In genomic region chr11:32835022-32835421, GRCm38 (mm10) we compare ENCODE assay signal across 35 mouse cellular contexts. TPM values are rescaled to one million over a fixed set of nuclear protein-coding genes. Genes with fewer than 3 reads are reported as not detected.
A peak's percentile ranks its signal among the peaks of the same experiment; 100 is the strongest.
DNase-seq lines count a peak whose midpoint lies in the region; ATAC-seq and TF ChIP-seq lines count a peak whose summit lies in the region.
"Had no signal": no experiment of that assay in that cellular context is flagged by ENCODE, and none has a peak within 500 bp of the region (broad histone marks: within the 10 kb centered on the region; RNA-seq: fewer than 3 reads in every experiment).

No protein-coding gene starts in this region.

- 0 out of 2 replicates have a peak overlapping the region, but pooled peaks have one; percentile 21 for H3K4me2 ChIP-seq in kidney, embryonic 15.5 days
- H3K4me2 ChIP-seq in limb, embryonic 11.5 days (ENCODE audit: low read depth, severe bottlenecking) = peak overlapping the region; percentile 16; the same call in 1 of the 2 replicates
- H3K4me2 ChIP-seq: embryonic facial prominence, embryonic 12.5 days; heart, embryonic 15.5 days; liver, embryonic 13.5 days had no signal

- no peaks in the 10 kb centered on the region for H3K27me3 ChIP-seq in kidney, embryonic 15.5 days
- no peaks in the 10 kb centered on the region; the same call in 1 of the 2 replicates for H3K27me3 ChIP-seq in ES-Bruce4 (ENCODE audit: control insufficient read depth, insufficient read depth, low read length, poor library complexity, severe bottlenecking)
- H3K27me3 ChIP-seq in limb, embryonic 11.5 days (ENCODE audit: control insufficient read depth, insufficient read depth, low read length) = no peaks in the 10 kb centered on the region
- H3K27me3 ChIP-seq: embryonic facial prominence, embryonic 12.5 days; liver, embryonic 13.5 days had no signal

- TF ChIP-seq POLR2A in ES-Bruce4 (IDR thresholded peaks at IDR 0.05; ENCODE audit: insufficient read depth, low read length) = no peak

- no peaks in the 10 kb centered on the region; the same call in 1 of the 2 replicates for H3K9me3 ChIP-seq in kidney, embryonic 15.5 days (replicated peaks)
- H3K9me3 ChIP-seq in ES-Bruce4 (replicated peaks; ENCODE audit: control insufficient read depth, insufficient read depth, low read length, poor library complexity, severe bottlenecking) = peaks cover 5% of the 10 kb centered on the region
- no peaks in the 10 kb centered on the region for H3K9me3 ChIP-seq in limb, embryonic 11.5 days (ENCODE audit: control insufficient read depth, low read length)
- H3K9me3 ChIP-seq: embryonic facial prominence, embryonic 12.5 days; forebrain, embryonic 10.5 days; heart, embryonic 10.5 days; heart, embryonic 15.5 days; liver, embryonic 13.5 days had no signal

- H3K4me3 ChIP-seq in kidney, embryonic 15.5 days (replicated peaks) = no peak overlapping the region
- H3K4me3 ChIP-seq in ES-Bruce4 (ENCODE audit: low read depth, low read length) = no peak overlapping the region
- no peak overlapping the region for H3K4me3 ChIP-seq in limb, embryonic 11.5 days (ENCODE audit: low read depth, low read length)
- no peak overlapping the region for H3K4me3 ChIP-seq in gastrocnemius, adult 2 months
- H3K4me3 ChIP-seq: embryonic facial prominence, embryonic 12.5 days; forebrain, embryonic 10.5 days; heart, embryonic 10.5 days; heart, embryonic 15.5 days; liver, embryonic 13.5 days had no signal

- H3K27ac ChIP-seq in kidney, embryonic 15.5 days = no peak overlapping the region
- no peak overlapping the region for H3K27ac ChIP-seq in ES-Bruce4 (ENCODE audit: insufficient read depth, low read length)
- H3K27ac ChIP-seq in limb, embryonic 11.5 days (replicated peaks; ENCODE audit: low read depth, low read length) = no peak overlapping the region
- no peak overlapping the region for H3K27ac ChIP-seq in gastrocnemius, adult 2 months
- H3K27ac ChIP-seq: embryonic facial prominence, embryonic 12.5 days; forebrain, embryonic 10.5 days; heart, embryonic 10.5 days; heart, embryonic 15.5 days; liver, embryonic 13.5 days; macrophage had no signal

- peaks cover 20% of the 10 kb centered on the region for H3K4me1 ChIP-seq in kidney, embryonic 15.5 days
- peaks cover 7% of the 10 kb centered on the region for H3K4me1 ChIP-seq in ES-Bruce4 (ENCODE audit: control insufficient read depth, insufficient read depth, low read length)
- 0 out of 2 replicates have a peak, but pooled peaks cover 9% of the 10 kb centered on the region for H3K4me1 ChIP-seq in limb, embryonic 11.5 days (ENCODE audit: control insufficient read depth, insufficient read depth, low read length)
- H3K4me1 ChIP-seq: embryonic facial prominence, embryonic 12.5 days; heart, embryonic 15.5 days had no signal

- no peaks in the 10 kb centered on the region for H3K36me3 ChIP-seq in kidney, embryonic 15.5 days
- H3K36me3 ChIP-seq in ES-Bruce4 (ENCODE audit: control insufficient read depth, insufficient read depth, low read length, poor library complexity, severe bottlenecking) = no peaks in the 10 kb centered on the region
- H3K36me3 ChIP-seq in limb, embryonic 11.5 days (ENCODE audit: control insufficient read depth, insufficient read depth, low read length) = no peaks in the 10 kb centered on the region
- H3K36me3 ChIP-seq: embryonic facial prominence, embryonic 12.5 days; forebrain, embryonic 10.5 days; heart, embryonic 10.5 days; heart, embryonic 15.5 days; liver, embryonic 13.5 days had no signal

- 13% methylated on average over 8 of the region's 8 CpGs for WGBS in kidney, embryonic 15.5 days
- 13% methylated on average over 8 of the region's 8 CpGs for WGBS in limb, embryonic 11.5 days

- peak; percentile 91 for TF ChIP-seq EP300 in ES-Bruce4 (IDR thresholded peaks at IDR 0.05; ENCODE audit: insufficient read depth, low read depth, low read length)

- peak; percentile 73 for ATAC-seq in kidney, embryonic 15.5 days (replicated peaks; ENCODE audit: low FRiP score)
- ATAC-seq in limb, embryonic 11.5 days (ENCODE audit: insufficient number of reproducible peaks, low FRiP score, low TSS enrichment, low read depth) = peak; percentile 44; the same call in 1 of the 2 replicates
- ATAC-seq: forebrain, embryonic 16.5 days; hindbrain, embryonic 16.5 days had no signal

- DNase-seq in kidney, postnatal 4 days = no peak
- DNase-seq in R1 (ENCODE audit: low read depth, low spot score) = peak; percentile 96
- DNase-seq in limb, embryonic 11.5 days (ENCODE audit: low spot score) = peak; percentile 27
- DNase-seq in left cerebral cortex, postnatal 36 days (ENCODE audit: low spot score in 2 of 2) = no peak
- no peak for DNase-seq in gastrocnemius, adult 2 months
- DNase-seq: B cell, adult 2 months; cerebellum, adult 11-12 months; cerebellum, adult 9-11 months; gastrocnemius, postnatal 25 days; heart, adult 11 months; kidney, adult 18-20 months; liver, embryonic 13.5 days; lung, adult 18-20 months; lung, postnatal 10 days; midbrain, embryonic 14.5 days; thymus, postnatal 4 days had no signal

- TF ChIP-seq CTCF in ES-Bruce4 (IDR thresholded peaks at IDR 0.05; ENCODE audit: low read depth, low read length) = no peak
- TF ChIP-seq CTCF in gastrocnemius, adult 2 months (IDR thresholded peaks at IDR 0.05) = no peak

- intact Hi-C loops in left cerebral cortex, postnatal 36 days (cut with DNase I) = no loop called here
- intact Hi-C loops in gastrocnemius, adult 2 months (cut with DNase I) = no loop called here

- H3K9ac ChIP-seq in kidney, embryonic 15.5 days = no peak overlapping the region
- H3K9ac ChIP-seq in ES-Bruce4 (ENCODE audit: low read depth, poor library complexity, severe bottlenecking) = no peak overlapping the region
- H3K9ac ChIP-seq in limb, embryonic 11.5 days (ENCODE audit: low read length) = no peak overlapping the region
- H3K9ac ChIP-seq: embryonic facial prominence, embryonic 12.5 days; heart, embryonic 15.5 days; liver, embryonic 13.5 days had no signal

RNA-seq across cellular contexts. Expression of gene Smim23, which starts 10.6 kb away (rescaled TPM):
- polyA plus RNA-seq in kidney, embryonic 15.5 days (2015; fragmentation: Nextera tagmentation; extraction: Ambion mirVana) = not detected in 2 replicates
- not detected in 2 replicates for polyA plus RNA-seq in ES-Bruce4 (2011; ENCODE audit: insufficient read depth, insufficient read length, low read depth, missing spikeins)
- polyA plus RNA-seq in limb, embryonic 11.5 days (2014; fragmentation: Nextera tagmentation; extraction: Ambion mirVana) = not detected in 2 replicates
- not detected for total RNA-seq in left cerebral cortex, postnatal 36 days (2021)
- not detected for total RNA-seq in gastrocnemius, adult 2 months (2021)
- total RNA-seq: adrenal gland, postnatal 14 days; gastrocnemius, postnatal 25 days; heart, postnatal 25 days; left cerebral cortex, postnatal 10 days; monocyte, adult 5-6 weeks had no signal
- polyA plus RNA-seq: embryonic facial prominence, embryonic 12.5 days; forebrain, embryonic 10.5 days; forebrain, embryonic 16.5 days; heart, embryonic 10.5 days; heart, embryonic 15.5 days; hindbrain, embryonic 11.5 days; hindbrain, embryonic 16.5 days; intestine, embryonic 14.5 days; large intestine, adult 2 months; limb, embryonic 14.5 days; liver, embryonic 13.5 days; macrophage; midbrain, embryonic 14.5 days; neural tube, embryonic 14.5 days; thymus, postnatal 0 days had no signal

Comparison
In these comparisons a context has a peak if more than half of its experiments do, and no peak if none do; other contexts are left out.
1. DNase-seq: peak in R1 (single experiment) and limb, embryonic 11.5 days (single experiment); none in kidney, postnatal 4 days (0 of 2), left cerebral cortex, postnatal 36 days (0 of 2) and gastrocnemius, adult 2 months (single experiment).